Mouse (Mus musculus) hindbrain, postnatal 0 days (tissue): ENCODE results near the gene Gabra5. TPM values are rescaled to one million over a fixed set of nuclear protein-coding genes. Genes with fewer than 3 reads are reported as not detected.

ENCODE experiments used
- ATAC-seq: fragments of 200-750 bp; cut with Nextera tagmentation; 2 replicates; pipeline ENCODE4 v1.8.0; 2017; ENCODE audit warnings: mild to moderate bottlenecking, moderate TSS enrichment, moderate library complexity
- DNase-seq: peaks from one replicate; pipeline ENCODE4 v3.0.0-alpha.2; 2015; ENCODE audit warnings: low spot score
- H3K27ac ChIP-seq: fragments of 300-500 bp; sonication (generic); 2 replicates; pipeline ENCODE4 v1.5.1; 2014; ENCODE audit warnings: mild to moderate bottlenecking
- H3K27me3 ChIP-seq: fragments of 300-500 bp; sonication (generic); 2 replicates; pipeline ENCODE4 v1.6.1; 2014; ENCODE audit warnings: low read length, mixed read lengths; ENCODE audit not compliant: insufficient read depth
- H3K36me3 ChIP-seq: fragments of 300-500 bp; sonication (generic); 2 replicates; pipeline ENCODE4 v1.6.1; 2014; ENCODE audit warnings: low read length, mixed read lengths; ENCODE audit not compliant: insufficient read depth
- H3K4me1 ChIP-seq: fragments of 300-500 bp; sonication (generic); 2 replicates; pipeline ENCODE4 v1.6.1; 2014; ENCODE audit warnings: antibody characterized with exemption, low read length, mixed read lengths; ENCODE audit not compliant: insufficient read depth
- H3K4me2 ChIP-seq: fragments of 300-500 bp; sonication (generic); 2 replicates; pipeline ENCODE4 v1.6.1; 2014; ENCODE audit warnings: low read depth, mild to moderate bottlenecking, low read length, moderate library complexity, mixed read lengths
- H3K4me3 ChIP-seq: fragments of 300-500 bp; sonication (generic); 2 replicates; pipeline ENCODE4 v1.5.1; 2014; ENCODE audit warnings: low read length
- H3K9ac ChIP-seq: fragments of 300-500 bp; sonication (generic); replicated peaks from 2 replicates; pipeline ENCODE4 v1.6.1; 2014; ENCODE audit warnings: mild to moderate bottlenecking, low read length, moderate library complexity, mixed read lengths
- H3K9me3 ChIP-seq: fragments of 300-500 bp; sonication (generic); 2 replicates; pipeline ENCODE4 v1.6.1; 2016; ENCODE audit warnings: low read length, mixed read lengths
- CTCF ChIP-seq: IDR thresholded peaks from 2 replicates; pipeline ENCODE4 v1.5.1; 2016; ENCODE audit warnings: antibody characterized with exemption, control low read depth, low read depth
- WGBS: fragments of 180-500 bp; shearing (Covaris S2); extraction: QIAGEN DNeasy Blood & Tissue Kit; methylation state at CpG from one replicate; pipeline ENCODE4 v1.1.7; 2014; 5-methylcytosine and 5-hydroxymethylcytosine counted together
- polyA plus RNA-seq: library from polyadenylated mRNA; unstranded; fragments of >200 nt; fragmentation: Nextera tagmentation; extraction: Ambion mirVana; gene quantifications from 2 replicates; pipeline ENCODE4 v1.2.1, GENCODE M21; 2015
- total RNA-seq: library from RNA; depleted of rRNA; stranded (reverse); fragments of >200 nt; gene quantifications from 2 replicates; pipeline ENCODE4 v1.2.3, GENCODE M21; 2014; rRNA removed

Gabra5 gene
- total RNA-seq (81.0 and 83.5 TPM in 2 replicates), polyA plus RNA-seq (83.0 and 86.7 TPM in 2 replicates)

DNA sequence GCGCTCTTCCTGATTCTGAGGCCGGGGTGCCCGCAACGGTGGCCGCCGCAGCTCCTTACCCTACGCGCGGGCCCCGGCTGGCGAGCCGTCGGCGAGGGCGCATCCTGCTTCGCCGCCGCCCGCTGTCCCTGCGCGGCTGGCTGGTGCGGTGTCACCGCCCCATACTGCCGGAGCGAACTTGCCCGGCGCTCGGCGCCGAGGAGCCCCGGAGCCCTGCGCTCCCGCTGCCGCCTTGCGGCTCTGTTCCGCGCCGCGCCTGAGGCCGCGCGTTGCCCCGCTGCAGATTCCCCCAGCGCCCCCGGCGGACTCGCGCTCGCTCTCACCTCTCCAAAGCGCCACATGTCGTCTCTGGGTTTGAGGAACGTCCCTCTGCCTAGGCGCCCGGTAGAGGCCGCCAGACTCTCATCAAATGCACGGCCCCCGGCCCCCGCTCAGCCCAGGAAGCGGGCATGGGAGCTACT is at the start of gene Gabra5:
Gabra5 (minus strand) TSS at position 379 of the 461 bp plus-strand sequence.
- H3K4me3 ChIP-seq, result peak within 1 kb of the TSS; percentile 60
- H3K9me3 ChIP-seq, result no peaks in the 10 kb centered on the region
- no peaks in the 10 kb centered on the region for H3K4me1 ChIP-seq
- peaks cover 24% of the 10 kb centered on the region for H3K27me3 ChIP-seq
- peak; percentile 83 for DNase-seq
- peak within 1 kb of the TSS; percentile 71 for H3K27ac ChIP-seq
- ATAC-seq, result peak; percentile 88
- no peaks in the 10 kb centered on the region for H3K36me3 ChIP-seq
- under 1% methylated on average over 59 of the region's 59 CpGs for WGBS
- TF ChIP-seq CTCF, result peak; percentile 65
- peak within 1 kb of the TSS; percentile 65 for H3K9ac ChIP-seq
- H3K4me2 ChIP-seq, result peak within 1 kb of the TSS; percentile 70

DNA sequence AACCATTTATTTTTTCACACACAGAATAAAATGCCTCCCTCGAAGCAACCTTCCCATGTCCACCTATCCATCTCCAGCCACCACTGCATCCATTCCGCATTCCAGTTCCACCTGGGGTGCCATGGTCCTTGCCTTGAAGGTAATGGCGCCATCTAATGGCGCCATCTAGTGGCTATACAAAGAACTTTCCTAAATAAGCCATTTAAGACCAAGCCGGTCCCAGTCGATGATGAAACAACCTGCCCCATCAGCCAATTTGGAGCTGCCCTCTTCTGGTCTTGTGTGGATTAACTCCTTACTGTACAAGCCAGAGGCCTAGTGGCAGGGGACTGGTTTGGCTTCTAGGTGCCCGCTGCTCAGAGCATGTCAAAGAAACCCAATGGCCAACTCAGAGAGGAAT is 28.7 kb upstream of the Gabra5 start:
- no peaks in the 10 kb centered on the region for H3K27me3 ChIP-seq
- no peaks in the 10 kb centered on the region for H3K4me1 ChIP-seq
- no peaks in the 10 kb centered on the region for H3K9me3 ChIP-seq
- peak; percentile 56 for TF ChIP-seq CTCF
- ATAC-seq (no peak), DNase-seq (peak; percentile 18)
- H3K36me3 ChIP-seq, result no peaks in the 10 kb centered on the region
- H3K4me2 ChIP-seq, result no peak overlapping the region
- H3K9ac ChIP-seq, result no peak overlapping the region
- no peak overlapping the region for H3K4me3 ChIP-seq
- H3K27ac ChIP-seq, result no peak overlapping the region
- WGBS, result 24% methylated on average over 7 of the region's 7 CpGs

DNA sequence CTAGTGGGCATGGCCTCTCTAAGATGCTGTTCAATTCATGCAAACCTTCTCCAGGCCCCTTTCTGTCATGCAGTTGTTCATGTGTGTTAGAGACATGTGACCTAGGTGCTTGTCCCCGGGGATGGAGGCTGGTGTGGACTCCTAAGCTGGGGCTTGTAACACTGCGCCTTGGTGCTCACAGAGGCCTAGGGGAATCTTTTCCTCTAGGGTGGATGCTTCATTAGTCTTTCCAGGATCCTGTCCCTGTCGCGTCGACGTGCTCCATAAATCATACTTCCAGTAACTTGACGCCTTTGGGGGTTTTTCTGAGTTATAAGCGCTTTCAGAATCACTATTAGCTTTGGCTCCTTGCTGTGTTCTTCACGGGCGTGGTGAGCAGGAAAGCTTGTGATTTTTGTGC is 22.8 kb upstream of the Gabra5 start:
- H3K27me3 ChIP-seq, result no peaks in the 10 kb centered on the region
- no peak overlapping the region for H3K27ac ChIP-seq
- no peak overlapping the region for H3K9ac ChIP-seq
- no peaks in the 10 kb centered on the region for H3K36me3 ChIP-seq
- no peaks in the 10 kb centered on the region for H3K9me3 ChIP-seq
- H3K4me1 ChIP-seq, result no peaks in the 10 kb centered on the region
- WGBS, result 82% methylated on average over 10 of the region's 10 CpGs
- ATAC-seq, result no peak
- no peak for DNase-seq
- TF ChIP-seq CTCF, result no peak
- H3K4me3 ChIP-seq, result no peak overlapping the region
- no peak overlapping the region for H3K4me2 ChIP-seq

DNA sequence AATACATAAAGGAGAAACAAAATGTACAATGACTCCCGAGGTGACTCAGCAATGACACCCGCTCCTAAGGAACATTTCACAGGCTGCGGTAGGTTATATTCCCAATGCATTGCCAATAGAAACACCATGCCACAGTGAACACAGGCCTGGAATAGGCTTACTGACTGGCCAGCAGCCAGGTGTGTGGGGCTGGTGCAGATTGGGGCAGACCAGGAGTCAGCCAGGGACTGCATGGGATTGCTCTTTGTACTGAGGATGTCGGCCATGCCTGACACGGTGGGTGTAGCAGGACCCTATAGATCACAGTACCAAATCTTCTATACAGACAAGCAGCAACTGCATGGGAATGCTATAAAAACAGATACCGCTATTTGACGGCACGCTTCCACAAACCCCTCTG is 20.1 kb upstream of the Gabra5 start:
- no peak for TF ChIP-seq CTCF
- Histone ChIP-seq H3K27me3 (no peaks in the 10 kb centered on the region), H3K4me3 (no peak overlapping the region), H3K27ac (no peak overlapping the region), H3K36me3 (no peaks in the 10 kb centered on the region), H3K9ac (no peak overlapping the region), H3K9me3 (no peaks in the 10 kb centered on the region), H3K4me1 (no peaks in the 10 kb centered on the region), H3K4me2 (no peak overlapping the region)
- WGBS, result 88% methylated on average over 8 of the region's 8 CpGs
- DNase-seq, result no peak
- no peak for ATAC-seq

DNA sequence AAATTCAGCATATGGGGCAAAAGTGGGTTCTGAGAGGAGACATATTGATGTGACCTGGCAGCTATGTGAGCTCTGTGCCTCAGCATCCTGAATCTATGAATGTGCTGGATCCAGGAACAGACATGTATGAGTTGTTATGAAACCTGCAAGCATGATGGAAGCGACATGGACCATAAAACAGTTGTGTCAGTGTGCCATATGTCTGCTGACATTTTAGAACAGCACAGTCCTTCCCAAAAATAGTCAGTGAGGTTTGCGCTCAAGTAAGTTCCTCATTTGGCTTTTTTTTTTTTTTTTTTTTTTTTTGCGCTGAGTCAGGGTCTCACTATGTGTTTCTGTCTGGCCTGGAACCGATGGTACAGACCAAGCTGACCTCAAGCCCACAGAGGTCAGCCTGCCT is 19.6 kb upstream of the Gabra5 start:
- no peak for TF ChIP-seq CTCF
- ATAC-seq (no peak), DNase-seq (no peak)
- Histone ChIP-seq H3K4me1 (no peaks in the 10 kb centered on the region), H3K9ac (no peak overlapping the region), H3K4me2 (no peak overlapping the region), H3K27ac (no peak overlapping the region), H3K9me3 (no peaks in the 10 kb centered on the region), H3K4me3 (no peak overlapping the region), H3K36me3 (no peaks in the 10 kb centered on the region), H3K27me3 (no peaks in the 10 kb centered on the region)
- 81% methylated on average over 4 of the region's 4 CpGs for WGBS

DNA sequence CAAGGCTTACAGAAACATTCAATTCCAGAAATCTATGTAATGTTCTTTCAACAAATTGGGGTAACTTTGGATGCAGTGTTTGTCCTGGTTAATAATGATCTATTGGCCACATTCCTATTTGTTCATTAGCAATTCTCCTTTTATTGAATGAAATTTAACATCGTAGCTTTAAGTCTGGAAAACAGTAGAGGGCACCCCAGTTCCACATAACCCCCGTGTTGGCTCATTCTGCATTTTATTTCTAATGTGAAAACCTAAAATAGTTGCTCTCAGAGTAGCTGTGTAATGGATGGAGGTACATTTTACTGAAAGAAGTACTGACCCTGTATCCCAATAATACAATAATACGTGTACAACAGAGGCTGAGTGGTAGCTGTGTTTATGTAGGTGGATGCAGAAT is 3.1 kb upstream of the Gabra5 start:
- no peak overlapping the region for H3K9ac ChIP-seq
- H3K27me3 ChIP-seq, result peaks cover 24% of the 10 kb centered on the region
- peak; percentile 75 for TF ChIP-seq CTCF
- no peaks in the 10 kb centered on the region for H3K9me3 ChIP-seq
- H3K4me1 ChIP-seq, result no peaks in the 10 kb centered on the region
- H3K4me2 ChIP-seq, result no peak overlapping the region
- DNase-seq (peak; percentile 84), ATAC-seq (no peak)
- no peak overlapping the region for H3K27ac ChIP-seq
- no peaks in the 10 kb centered on the region for H3K36me3 ChIP-seq
- 19% methylated on average over 3 of the region's 3 CpGs for WGBS
- no peak overlapping the region for H3K4me3 ChIP-seq

DNA sequence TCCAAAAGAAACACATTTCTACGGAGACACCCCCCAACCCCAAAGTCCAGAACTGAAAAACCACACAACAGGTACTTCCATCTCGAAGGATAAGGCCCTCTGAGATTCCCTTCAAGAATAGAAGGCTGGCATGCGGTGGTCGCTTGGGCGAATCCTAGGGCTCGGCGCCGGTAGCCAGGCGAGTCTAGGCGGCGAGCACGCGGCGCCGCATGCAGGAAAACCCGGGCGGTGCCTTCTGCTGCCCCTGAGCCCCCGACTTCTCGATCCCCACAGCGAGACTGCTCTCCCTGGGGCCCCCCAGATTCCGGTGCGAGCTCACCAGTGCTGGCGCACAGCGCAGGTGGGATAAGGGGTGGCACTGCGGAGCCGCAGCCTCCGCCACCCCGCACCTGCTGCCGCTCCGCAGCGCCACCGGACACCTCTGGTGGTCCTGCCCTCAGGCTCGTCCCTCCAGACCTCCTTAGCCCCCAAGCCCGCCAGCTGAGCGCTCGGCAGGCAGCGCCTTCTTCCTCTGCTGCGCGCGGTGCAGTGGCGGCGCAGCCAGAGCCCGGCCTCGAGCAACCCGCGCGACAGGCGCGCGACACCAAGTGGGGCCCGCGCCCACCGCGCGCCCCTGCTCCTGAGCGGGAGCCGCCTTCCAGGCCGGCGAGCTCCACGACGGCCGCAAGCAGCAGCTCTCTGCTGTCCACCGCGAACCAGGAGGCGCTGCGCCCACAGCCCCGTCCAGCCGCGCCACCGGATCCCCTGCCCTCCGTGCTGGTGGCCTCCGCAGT is 813 bp downstream of the Gabra5 start:
- peaks cover 24% of the 10 kb centered on the region for H3K27me3 ChIP-seq
- H3K9ac ChIP-seq, result peak overlapping the region; percentile 65
- TF ChIP-seq CTCF, result no peak
- H3K4me2 ChIP-seq, result peak overlapping the region; percentile 70
- no peaks in the 10 kb centered on the region for H3K9me3 ChIP-seq
- peak overlapping the region; percentile 60 for H3K4me3 ChIP-seq
- WGBS, result under 1% methylated on average over 69 of the region's 72 CpGs
- peak overlapping the region; percentile 71 for H3K27ac ChIP-seq
- ATAC-seq (peak; percentile 84), DNase-seq (peak; percentile 70)
- no peaks in the 10 kb centered on the region for H3K36me3 ChIP-seq
- no peaks in the 10 kb centered on the region for H3K4me1 ChIP-seq
